Mouse (Mus musculus) ovary, adult 18-20 months (tissue): ENCODE measurements around the gene Chd6.

Source experiments
- DNase-seq: peaks from one replicate; pipeline ENCODE4 v3.0.0; 2022; ENCODE audit warnings: low spot score, mixed read lengths

Gene Chd6

GRCm38 (mm10) chr2:160932325-160932724, 176.6 kb downstream of the Chd6 start:
- DNase-seq: no peak

- DNase-seq: no peak
Measured at GRCm38 (mm10) chr2:160931378-160931777, 177.5 kb downstream of the Chd6 start.

GRCm38 (mm10) chr2:160925203-160925602, 183.7 kb downstream of the Chd6 start:
- no peak for DNase-seq

GRCm38 (mm10) chr2:160921285-160921684, 187.6 kb downstream of the Chd6 start:
- DNase-seq: no peak

GRCm38 (mm10) chr2:160918930-160919215, 190.0 kb downstream of the Chd6 start:
- no peak for DNase-seq

GRCm38 (mm10) chr2:160918154-160918929, 190.5 kb downstream of the Chd6 start:
- no peak for DNase-seq

- DNase-seq: no peak
Measured at GRCm38 (mm10) chr2:160917313-160917712, 191.6 kb downstream of the Chd6 start.

- no peak for DNase-seq
Measured at GRCm38 (mm10) chr2:160916714-160917113, 192.2 kb downstream of the Chd6 start.

- no peak for DNase-seq
Measured at GRCm38 (mm10) chr2:160915821-160916610, 192.9 kb downstream of the Chd6 start.

GRCm38 (mm10) chr2:160914656-160915055, 194.2 kb downstream of the Chd6 start:
- no peak for DNase-seq

- no peak for DNase-seq
Measured at GRCm38 (mm10) chr2:160912231-160912671, 196.6 kb downstream of the Chd6 start, which contains the start of gene Emilin3. Emilin3 (minus strand) TSS chr2:160912328.

GRCm38 (mm10) chr2:160911558-160912201, 197.2 kb downstream of the Chd6 start:
- DNase-seq: no peak

GRCm38 (mm10) chr2:160910633-160911032, 198.2 kb downstream of the Chd6 start:
- DNase-seq: no peak

- DNase-seq: no peak
Measured at GRCm38 (mm10) chr2:160908607-160909006, 200.3 kb downstream of the Chd6 start.

GRCm38 (mm10) chr2:160906101-160906500, 202.8 kb downstream of the Chd6 start:
- no peak for DNase-seq

GRCm38 (mm10) chr2:160905301-160905700, 203.6 kb downstream of the Chd6 start:
- DNase-seq: no peak

- DNase-seq: no peak
Measured at GRCm38 (mm10) chr2:160901656-160902412, 207.0 kb downstream of the Chd6 start.
